Mouse (Mus musculus): ENCODE measurements around the gene Klf6. TPM values are rescaled to one million over a fixed set of nuclear protein-coding genes. Genes with fewer than 3 reads are reported as not detected.
A peak's percentile ranks its signal among the peaks of the same experiment; 100 is the strongest.

Gene Klf6
- 50.3 and 62.0 TPM in 2 replicates for polyA plus RNA-seq (2015; fragmentation: Nextera tagmentation; extraction: Ambion mirVana)

- Histone ChIP-seq H3K36me3 (ENCODE audit: insufficient read depth, low read length) (peaks cover 13% of the 10 kb centered on the region), H3K9ac (ENCODE audit: low read depth, low read length) (peak within 1 kb of the TSS; percentile 94), H3K27ac (peak within 1 kb of the TSS; percentile 99), H3K4me1 (replicated peaks; ENCODE audit: insufficient read depth, low read length) (0 out of 2 replicates have a peak, but pooled peaks cover 4% of the 10 kb centered on the region), H3K9me3 (replicated peaks; ENCODE audit: low read length) (no peaks in the 10 kb centered on the region), H3K4me2 (ENCODE audit: low read length) (peak within 1 kb of the TSS; percentile 78), H3K4me3 (replicated peaks; ENCODE audit: low read depth, low read length) (peak within 1 kb of the TSS; percentile 90), H3K27me3 (ENCODE audit: insufficient read depth, low read length) (no peaks in the 10 kb centered on the region)
- TF ChIP-seq CTCF (IDR thresholded peaks at IDR 0.05; ENCODE audit: low read depth) = peak; percentile 21
- DNase-seq (ENCODE audit: low spot score) = peak; percentile 99
- WGBS = under 1% methylated on average over 59 of the region's 60 CpGs
- peak; percentile 100 for ATAC-seq (replicated peaks; ENCODE audit: low FRiP score, low read depth)
These were observed at the start of gene Klf6 for GRCm38 (mm10) chr13:5861157-5862002. Gene Klf6 (plus strand): TSS chr13:5861482.

DNA sequence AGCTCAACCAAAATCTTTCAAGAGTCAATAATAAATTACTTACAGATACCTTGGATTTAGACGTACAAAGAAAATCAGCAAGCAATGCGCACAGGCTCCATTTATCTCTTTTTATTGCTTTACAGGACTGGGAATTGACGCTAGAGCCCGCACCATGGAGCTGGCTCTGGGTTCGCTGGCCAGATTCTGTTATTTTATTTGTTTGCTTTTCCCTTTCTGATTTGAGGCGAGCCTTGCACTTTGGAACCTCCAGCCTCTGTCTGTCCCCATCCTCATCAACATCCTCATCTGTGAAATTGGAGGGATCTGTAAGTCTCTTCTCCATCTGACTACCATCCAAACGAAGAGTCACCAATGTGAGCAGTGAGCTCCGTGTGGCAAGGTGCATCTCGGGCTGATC lies 47.8 kb upstream of the Klf6 start:
- H3K36me3 ChIP-seq (ENCODE audit: insufficient read depth, low read length) = no peaks in the 10 kb centered on the region
- H3K9ac ChIP-seq (ENCODE audit: low read depth, low read length) = no peak overlapping the region
- TF ChIP-seq CTCF (IDR thresholded peaks at IDR 0.05; ENCODE audit: low read depth) = no peak
- H3K4me2 ChIP-seq (ENCODE audit: low read length) = no peak overlapping the region
- no peaks in the 10 kb centered on the region for H3K9me3 ChIP-seq (replicated peaks; ENCODE audit: low read length)
- ATAC-seq (replicated peaks; ENCODE audit: low FRiP score, low read depth) (no peak), DNase-seq (ENCODE audit: low spot score) (no peak)
- WGBS = 82% methylated on average over 9 of the region's 9 CpGs
- H3K27me3 ChIP-seq (ENCODE audit: insufficient read depth, low read length) = no peaks in the 10 kb centered on the region
- H3K4me1 ChIP-seq (replicated peaks; ENCODE audit: insufficient read depth, low read length) = no peaks in the 10 kb centered on the region
- H3K27ac ChIP-seq = no peak overlapping the region
- no peak overlapping the region for H3K4me3 ChIP-seq (replicated peaks; ENCODE audit: low read depth, low read length)

DNA sequence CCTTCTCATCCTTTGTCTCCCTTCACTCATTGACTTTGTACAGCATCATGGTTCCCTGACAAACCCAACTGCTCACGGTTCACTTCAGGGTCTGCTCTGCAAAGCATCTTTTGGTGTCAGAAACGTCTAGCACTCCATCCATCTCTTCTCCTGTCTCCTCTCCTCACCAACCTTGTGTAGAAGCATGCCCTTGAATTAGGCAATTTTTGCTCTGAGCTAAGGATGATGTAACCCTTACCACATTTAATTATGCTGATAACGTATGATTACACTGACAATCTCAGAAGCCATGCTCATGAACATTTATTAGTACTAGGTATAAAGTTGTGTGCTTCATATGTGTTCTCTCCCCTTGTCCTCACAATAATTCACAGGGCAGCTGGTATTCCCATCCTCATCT lies 44.0 kb upstream of the Klf6 start:
- H3K27me3 ChIP-seq (ENCODE audit: insufficient read depth, low read length) = no peaks in the 10 kb centered on the region
- 82% methylated on average over 3 of the region's 3 CpGs for WGBS

DNA sequence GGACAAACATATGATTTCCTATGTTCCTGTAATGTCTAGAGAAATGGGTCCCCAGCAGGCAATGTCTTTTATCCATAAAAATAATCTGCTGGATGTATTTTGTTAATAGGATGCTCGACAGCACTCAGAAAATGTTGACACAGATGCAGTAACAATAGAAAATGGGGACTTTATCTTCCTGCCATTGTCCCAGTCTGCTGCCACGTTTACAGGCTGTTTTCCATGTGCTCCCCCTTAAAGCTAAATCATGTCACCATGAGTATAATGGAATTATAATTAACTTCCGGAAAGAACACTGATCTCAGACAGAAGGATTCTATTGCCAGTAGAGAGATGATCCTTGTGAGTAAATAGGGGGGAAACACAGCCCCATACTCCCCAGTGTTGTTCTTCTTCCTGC lies 42.1 kb upstream of the Klf6 start:
- no peak for TF ChIP-seq CTCF (IDR thresholded peaks at IDR 0.05; ENCODE audit: low read depth)
- Histone ChIP-seq H3K4me2 (ENCODE audit: low read length) (no peak overlapping the region), H3K36me3 (ENCODE audit: insufficient read depth, low read length) (no peaks in the 10 kb centered on the region), H3K27ac (no peak overlapping the region), H3K4me1 (replicated peaks; ENCODE audit: insufficient read depth, low read length) (no peaks in the 10 kb centered on the region), H3K9ac (ENCODE audit: low read depth, low read length) (no peak overlapping the region), H3K4me3 (replicated peaks; ENCODE audit: low read depth, low read length) (no peak overlapping the region), H3K27me3 (ENCODE audit: insufficient read depth, low read length) (no peaks in the 10 kb centered on the region), H3K9me3 (replicated peaks; ENCODE audit: low read length) (no peaks in the 10 kb centered on the region)
- ATAC-seq (replicated peaks; ENCODE audit: low FRiP score, low read depth) (no peak), DNase-seq (ENCODE audit: low spot score) (peak; percentile 57)
- 40% methylated on average over 3 of the region's 3 CpGs for WGBS

More for the DNA sequence above, 44.0 kb upstream of the Klf6 start:
- Histone ChIP-seq H3K36me3 (ENCODE audit: insufficient read depth, low read length) (no peaks in the 10 kb centered on the region), H3K4me1 (replicated peaks; ENCODE audit: insufficient read depth, low read length) (no peaks in the 10 kb centered on the region), H3K4me3 (replicated peaks; ENCODE audit: low read depth, low read length) (no peak overlapping the region), H3K9me3 (replicated peaks; ENCODE audit: low read length) (no peaks in the 10 kb centered on the region), H3K27ac (no peak overlapping the region), H3K4me2 (ENCODE audit: low read length) (no peak overlapping the region), H3K9ac (ENCODE audit: low read depth, low read length) (no peak overlapping the region)
- ATAC-seq (replicated peaks; ENCODE audit: low FRiP score, low read depth) (no peak), DNase-seq (ENCODE audit: low spot score) (no peak)
- TF ChIP-seq CTCF (IDR thresholded peaks at IDR 0.05; ENCODE audit: low read depth) = no peak

- H3K27ac ChIP-seq = no peak overlapping the region
- no peaks in the 10 kb centered on the region for H3K27me3 ChIP-seq (ENCODE audit: insufficient read depth, low read length)
- H3K4me3 ChIP-seq (replicated peaks; ENCODE audit: low read depth, low read length) = no peak overlapping the region
- 46% methylated on average over 11 of the region's 11 CpGs for WGBS
- DNase-seq (ENCODE audit: low spot score) = peak; percentile 57
- no peak for ATAC-seq (replicated peaks; ENCODE audit: low FRiP score, low read depth)
- H3K4me2 ChIP-seq (ENCODE audit: low read length) = peak overlapping the region; percentile 6; the same call in 1 of the 2 replicates
- H3K36me3 ChIP-seq (ENCODE audit: insufficient read depth, low read length) = no peaks in the 10 kb centered on the region
- TF ChIP-seq CTCF (IDR thresholded peaks at IDR 0.05; ENCODE audit: low read depth) = no peak
- H3K4me1 ChIP-seq (replicated peaks; ENCODE audit: insufficient read depth, low read length) = no peaks in the 10 kb centered on the region
- no peak overlapping the region for H3K9ac ChIP-seq (ENCODE audit: low read depth, low read length)
- no peaks in the 10 kb centered on the region for H3K9me3 ChIP-seq (replicated peaks; ENCODE audit: low read length)
These were observed 38.7 kb upstream of the Klf6 start for GRCm38 (mm10) chr13:5822586-5822985.

DNA sequence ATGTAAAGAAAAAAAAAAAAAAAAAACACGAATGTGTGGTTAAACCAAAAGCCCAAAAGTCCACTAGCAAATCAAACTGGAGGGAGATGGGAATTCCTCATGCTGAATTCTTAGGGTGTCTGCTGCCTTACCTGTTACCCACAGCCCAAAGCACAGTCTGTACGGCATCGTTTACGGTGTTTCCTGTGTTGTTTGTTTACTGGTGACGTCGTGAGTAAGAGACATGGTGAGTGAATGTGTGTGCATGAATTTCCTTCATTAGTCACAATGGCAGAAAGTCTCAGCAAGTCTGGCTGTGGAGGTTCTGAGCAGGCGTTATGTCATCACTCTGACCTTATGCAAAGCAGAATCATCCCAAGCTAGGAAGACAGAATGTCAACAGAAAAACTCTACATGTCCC lies 38.1 kb upstream of the Klf6 start:
- Histone ChIP-seq H3K4me3 (replicated peaks; ENCODE audit: low read depth, low read length) (no peak overlapping the region), H3K4me1 (replicated peaks; ENCODE audit: insufficient read depth, low read length) (no peaks in the 10 kb centered on the region), H3K4me2 (ENCODE audit: low read length) (no peak overlapping the region), H3K27ac (no peak overlapping the region), H3K9me3 (replicated peaks; ENCODE audit: low read length) (no peaks in the 10 kb centered on the region), H3K9ac (ENCODE audit: low read depth, low read length) (no peak overlapping the region), H3K27me3 (ENCODE audit: insufficient read depth, low read length) (no peaks in the 10 kb centered on the region), H3K36me3 (ENCODE audit: insufficient read depth, low read length) (no peaks in the 10 kb centered on the region)
- ATAC-seq (replicated peaks; ENCODE audit: low FRiP score, low read depth) (no peak), DNase-seq (ENCODE audit: low spot score) (no peak)
- WGBS = 85% methylated on average over 7 of the region's 7 CpGs
- no peak for TF ChIP-seq CTCF (IDR thresholded peaks at IDR 0.05; ENCODE audit: low read depth)

Data from kidney, postnatal 0 days (tissue).